Mouse (Mus musculus): ENCODE measurements at regions not wholly inside any gene's neighbourhood (a gene's known extent, or its start where the extent isn't known, plus 50 kb on each side); places are given as distances from the start of the nearest gene placed in this dataset.

DNA sequence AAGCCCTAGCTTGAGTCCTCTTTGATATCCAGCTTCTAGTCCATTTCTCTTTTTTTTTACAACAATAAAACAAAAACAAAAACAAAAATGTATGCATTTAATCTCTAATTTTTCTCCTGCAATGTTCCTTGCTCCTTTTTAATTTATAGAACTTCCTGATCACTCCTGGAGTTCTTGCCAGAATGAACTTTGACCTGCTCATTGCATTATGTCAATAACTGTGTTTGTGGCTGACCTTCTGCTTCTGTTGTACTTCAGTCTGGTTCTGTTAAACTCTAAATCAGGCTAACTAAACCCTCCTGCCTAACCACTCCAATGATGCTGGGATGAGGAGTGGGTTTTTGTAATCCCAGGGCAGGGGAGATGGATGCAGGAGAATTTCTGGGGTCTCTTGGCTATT, 674.0 kb downstream of the Gsdmc2 start:
- no peak for DNase-seq (ENCODE audit: low read depth)

DNA sequence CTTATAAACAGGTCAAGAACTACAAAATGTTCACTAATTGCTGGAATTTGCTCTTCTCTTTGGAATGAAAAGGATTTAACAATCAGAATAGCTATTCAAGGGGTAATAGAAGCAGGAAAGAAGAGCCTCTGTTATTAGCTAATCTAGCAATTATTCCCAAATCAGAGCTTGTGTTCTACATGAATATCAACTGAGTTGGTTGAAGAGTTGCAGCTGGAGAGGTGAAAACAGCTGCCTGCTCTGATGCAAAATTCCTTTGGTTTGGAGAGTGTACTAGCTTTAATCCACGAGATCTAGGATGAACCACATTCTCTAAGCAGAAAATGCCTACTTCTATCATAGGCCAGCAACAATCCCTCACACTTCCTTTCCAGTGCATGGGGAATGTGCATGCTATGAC, 674.8 kb downstream of the Gsdmc2 start:
- no peak for DNase-seq (ENCODE audit: low read depth)

DNA sequence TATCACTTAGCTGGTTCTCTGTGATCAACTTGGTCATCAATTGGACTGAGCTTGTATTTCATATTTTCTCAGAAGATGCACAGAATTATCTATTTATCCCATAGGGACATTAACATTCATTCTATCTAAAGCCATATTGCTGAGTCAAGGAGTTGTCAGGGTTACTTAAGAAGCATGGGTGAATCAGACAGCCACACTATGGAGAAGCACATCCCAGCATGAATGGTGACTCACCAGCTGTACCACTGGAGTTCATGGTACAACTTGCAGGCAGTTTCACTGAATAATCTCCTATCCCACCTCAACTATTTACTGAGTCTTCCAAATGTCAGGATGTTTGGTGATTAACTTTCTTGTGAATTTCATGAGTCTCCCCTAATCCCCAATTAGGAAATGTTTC, 678.6 kb downstream of the Gsdmc2 start:
- peak; percentile 56 for DNase-seq (ENCODE audit: low read depth)

DNA sequence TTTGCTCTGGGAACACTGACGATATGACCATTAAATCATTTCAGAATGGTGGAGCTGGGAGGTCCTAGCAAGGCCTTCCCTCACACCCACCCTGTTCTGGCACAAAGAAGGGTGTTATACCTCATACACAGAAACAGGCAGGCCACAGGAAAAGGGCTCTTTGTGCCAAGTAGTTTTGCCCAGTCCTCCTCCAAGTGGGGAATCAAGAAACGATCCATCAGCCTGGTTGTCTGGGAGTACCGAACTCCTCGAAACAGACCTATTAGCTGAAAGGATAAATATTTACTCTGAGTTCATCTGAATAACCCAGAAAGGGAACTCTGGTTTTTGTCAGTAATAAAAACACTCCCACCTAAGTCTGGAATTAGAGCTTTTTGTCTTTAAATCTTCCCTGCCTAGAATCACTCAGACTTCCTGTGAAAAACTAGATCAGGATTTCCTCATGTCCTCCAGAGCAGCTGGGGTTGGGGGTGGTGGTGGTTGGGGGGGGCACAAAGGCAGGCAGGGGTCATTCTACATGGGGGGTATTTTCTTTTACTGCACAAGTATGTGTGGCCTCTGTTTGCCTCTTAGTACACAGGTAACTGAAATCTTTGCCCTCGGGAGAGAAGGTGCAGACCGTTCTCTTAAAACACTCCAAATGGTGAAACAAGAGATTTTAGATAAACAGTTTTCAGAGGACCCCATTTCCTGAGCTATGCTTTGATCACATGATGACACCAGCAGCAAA, 681.3 kb downstream of the Gsdmc2 start:
- DNase-seq (ENCODE audit: low read depth), result no peak

DNA sequence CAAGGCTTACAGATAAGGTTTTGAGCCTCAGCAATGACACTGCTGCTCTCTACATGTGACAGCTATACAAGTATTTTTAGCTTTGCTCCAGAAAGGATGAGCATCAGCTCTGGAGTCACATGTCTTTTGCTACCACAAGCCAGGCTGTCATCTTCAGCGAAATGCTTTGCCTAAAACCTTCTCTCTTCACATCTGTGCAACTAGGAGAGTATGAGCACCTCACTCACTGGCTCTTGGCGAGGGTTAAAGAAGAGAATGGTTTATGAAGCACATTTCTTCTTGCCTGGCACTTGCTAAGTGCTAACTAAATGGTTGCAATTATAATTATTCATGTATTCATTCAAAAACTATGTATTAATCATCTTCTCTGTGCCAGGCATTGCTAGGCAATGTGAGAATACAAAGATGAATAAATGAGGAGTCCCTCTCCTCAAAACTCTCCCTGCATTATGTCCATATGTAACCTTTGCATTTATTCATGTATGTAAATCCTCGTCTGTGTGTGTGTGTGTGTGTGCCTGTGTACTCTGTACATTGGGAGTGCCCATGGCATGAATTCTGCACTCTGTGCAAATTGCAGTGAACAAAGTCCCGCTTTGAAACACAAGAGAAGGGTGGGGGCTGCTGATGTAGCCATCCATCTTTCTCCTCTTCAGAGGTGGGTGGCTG, 682.0 kb downstream of the Gsdmc2 start:
- no peak for DNase-seq (ENCODE audit: low read depth)

DNA sequence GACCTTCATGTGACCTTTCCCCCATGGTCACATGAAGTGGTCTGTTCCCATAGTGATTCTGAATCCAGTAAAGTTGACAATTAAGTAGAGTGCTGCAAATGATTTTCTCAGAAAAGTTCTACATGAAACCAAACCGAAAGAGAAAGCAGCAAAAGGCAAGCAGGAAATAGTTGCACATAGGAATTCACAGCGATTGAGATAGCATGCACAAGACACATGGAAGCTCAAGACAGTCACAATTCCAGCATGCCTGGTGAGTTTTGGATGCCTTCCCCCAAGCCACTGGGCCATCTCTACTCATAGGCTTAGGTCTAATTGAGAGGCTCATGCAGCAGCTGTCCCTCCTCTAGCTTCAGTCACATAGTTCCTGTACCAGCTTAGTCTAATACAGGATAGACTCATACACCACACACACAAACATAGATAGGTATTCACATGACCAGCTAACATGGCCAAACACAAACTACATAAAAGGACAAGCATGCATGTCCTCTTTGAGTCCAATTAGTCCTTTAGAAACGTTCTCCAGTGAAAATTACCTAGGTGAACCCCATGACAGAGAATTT, 721.8 kb downstream of the Gsdmc2 start:
- no peak for DNase-seq (ENCODE audit: low read depth)

DNA sequence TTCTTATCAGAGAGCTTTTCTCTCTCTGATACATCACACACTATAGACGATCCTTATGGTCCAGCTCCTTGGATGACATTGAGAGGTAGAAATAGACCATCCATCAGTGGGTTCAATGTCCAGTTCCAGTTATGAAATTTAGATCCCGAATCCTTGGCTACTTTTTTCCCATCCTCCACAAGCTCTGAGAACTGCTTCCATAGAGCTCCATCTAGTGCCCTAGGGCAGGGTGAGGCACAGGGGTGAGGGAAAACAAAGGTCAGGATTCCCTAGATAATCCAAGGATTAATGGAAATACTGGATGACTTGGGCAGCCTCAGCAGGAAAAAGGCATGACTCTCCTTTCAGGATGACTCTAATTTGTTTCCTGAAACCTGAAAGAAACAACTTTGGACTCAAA, 732.1 kb downstream of the Gsdmc2 start:
- peak; percentile 17 for DNase-seq (ENCODE audit: low read depth)

DNA sequence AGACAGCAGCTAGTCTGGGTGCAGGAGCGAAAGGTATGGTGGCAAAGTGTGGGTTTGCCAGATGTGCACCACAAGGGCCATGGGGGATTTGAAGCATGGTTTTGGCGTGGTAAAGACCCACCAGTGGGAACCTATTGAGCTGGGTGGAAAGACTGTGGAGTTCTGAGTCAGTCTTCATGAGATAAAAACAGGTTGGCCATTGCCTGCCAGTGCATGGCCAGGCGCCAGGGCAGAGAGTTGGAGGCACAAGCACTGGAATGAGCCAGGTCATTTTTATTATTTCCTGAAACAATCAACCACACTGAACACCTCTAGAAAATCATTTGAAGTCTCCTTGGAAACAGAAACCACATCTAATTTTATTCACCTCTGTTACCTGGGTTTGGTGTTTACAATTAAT, 744.9 kb downstream of the Gsdmc2 start:
- peak; percentile 25 for DNase-seq (ENCODE audit: low read depth)

DNA sequence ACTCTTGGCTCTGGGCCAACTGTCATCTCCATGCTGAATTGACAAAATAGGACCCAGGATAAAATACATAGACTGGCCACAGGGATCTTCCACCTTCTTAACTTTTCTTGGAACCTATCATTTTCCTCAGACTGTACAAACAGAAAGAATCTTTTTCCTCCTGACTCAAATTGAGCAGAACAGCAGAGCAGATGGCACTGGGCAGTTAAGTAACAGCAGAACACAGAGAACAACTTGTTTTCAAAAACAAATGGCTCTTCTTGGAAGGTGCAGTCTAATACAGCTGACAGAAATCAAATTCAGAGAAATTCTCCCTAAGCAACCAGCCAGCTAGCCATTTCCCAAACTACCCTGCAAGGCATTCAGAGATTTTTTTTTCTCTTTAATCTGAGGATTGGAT, 763.0 kb downstream of the Gsdmc2 start:
- DNase-seq (ENCODE audit: low read depth), result no peak

DNA sequence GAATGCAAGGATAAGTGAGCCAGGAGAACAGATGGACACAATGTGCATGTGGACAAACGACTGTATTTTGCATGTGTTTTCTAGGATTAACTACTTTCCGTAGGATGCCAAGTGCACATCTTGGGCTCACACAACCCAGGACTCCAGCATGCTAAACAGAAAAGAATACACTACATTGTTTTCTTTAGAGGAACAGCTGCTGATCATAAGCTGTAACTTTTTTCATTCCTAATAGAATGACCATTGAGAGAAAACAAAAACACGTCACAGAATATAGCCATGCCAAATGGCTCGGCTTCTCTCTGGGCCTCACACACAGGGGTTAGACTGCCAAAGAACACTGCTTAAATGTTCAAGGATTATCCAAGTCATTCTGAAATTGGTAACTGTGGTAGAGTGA, 765.2 kb downstream of the Gsdmc2 start:
- no peak for DNase-seq (ENCODE audit: low read depth)

DNA sequence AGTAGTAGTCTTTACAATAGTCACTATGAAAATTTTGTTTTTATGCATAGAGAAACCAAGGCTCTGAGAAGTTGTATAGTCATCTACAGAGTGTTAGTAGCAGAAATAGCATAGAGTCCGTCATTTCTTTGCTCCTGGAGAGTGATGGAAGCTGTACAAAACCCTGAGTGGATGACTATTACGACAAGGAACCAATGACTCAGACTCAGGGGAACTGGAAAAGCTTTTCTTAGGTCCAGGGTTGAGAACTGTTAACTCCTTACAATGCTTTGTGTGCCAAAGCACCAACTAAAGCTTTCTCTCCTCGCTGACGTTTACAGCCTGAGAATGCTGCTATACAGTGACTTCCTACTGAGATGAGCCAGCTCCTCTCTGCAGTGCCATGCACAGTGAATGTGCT, 773.1 kb downstream of the Gsdmc2 start:
- peak; percentile 76 for DNase-seq (ENCODE audit: low read depth)

DNA sequence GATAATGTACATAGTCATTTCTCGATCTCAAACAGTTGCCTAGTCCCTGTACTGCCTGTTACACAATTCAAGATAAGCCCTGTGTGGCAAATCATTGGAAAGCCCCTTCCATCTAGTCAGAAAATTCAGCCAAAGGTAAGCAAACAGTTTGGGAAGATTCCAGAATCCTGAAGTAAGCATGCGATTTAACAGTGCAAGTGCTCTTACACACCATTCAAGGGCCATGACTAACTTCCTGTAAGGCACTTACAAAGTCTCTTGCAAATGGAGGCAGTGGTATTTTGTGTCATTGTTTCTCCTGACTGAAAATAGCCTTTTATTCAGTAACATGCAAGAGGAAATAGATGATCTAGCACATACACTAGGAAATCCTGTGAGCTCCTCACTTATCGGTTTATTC, 777.9 kb downstream of the Gsdmc2 start:
- DNase-seq (ENCODE audit: low read depth), result peak; percentile 49

DNA sequence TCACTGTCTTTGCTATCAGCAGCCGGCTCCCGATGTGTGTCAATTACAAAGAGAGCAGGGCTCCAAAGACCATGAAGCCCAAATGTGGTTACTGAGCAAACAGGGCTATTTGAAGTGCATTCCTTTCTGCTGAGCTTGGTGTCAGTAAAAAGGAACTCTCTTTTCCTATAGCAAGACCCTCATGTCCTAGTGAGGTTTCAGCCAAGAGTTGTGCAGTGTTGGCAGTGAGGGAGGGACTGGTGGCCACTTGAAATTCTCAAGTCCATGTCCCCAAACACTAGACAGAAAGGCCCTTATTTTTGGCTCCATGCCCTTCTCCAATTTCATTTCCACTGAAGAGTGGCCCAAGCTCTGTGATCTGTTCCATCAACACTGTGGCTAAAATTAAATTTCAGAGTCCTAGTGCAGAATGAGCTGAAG, 778.9 kb downstream of the Gsdmc2 start:
- DNase-seq (ENCODE audit: low read depth), result peak; percentile 43

DNA sequence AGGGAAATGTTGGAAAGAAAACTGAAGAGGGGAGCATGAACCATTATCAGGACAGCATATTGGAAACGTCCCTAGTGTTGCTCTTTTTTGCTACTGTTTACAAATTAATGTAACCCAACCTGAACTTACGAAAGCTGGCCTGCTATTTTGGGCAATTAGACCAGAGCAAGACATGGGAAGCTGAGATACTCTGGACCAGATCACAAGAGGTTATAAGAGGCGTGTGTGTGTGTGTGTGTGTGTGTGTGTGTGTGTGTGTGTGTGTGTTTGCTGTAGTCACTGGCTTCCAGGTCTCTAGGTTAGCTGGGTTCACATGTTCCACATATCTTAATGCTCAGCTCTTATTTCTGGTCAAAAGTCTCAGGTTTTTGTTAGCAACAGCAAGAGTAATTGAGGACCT, 783.1 kb downstream of the Gsdmc2 start:
- DNase-seq (ENCODE audit: low read depth), result no peak

DNA sequence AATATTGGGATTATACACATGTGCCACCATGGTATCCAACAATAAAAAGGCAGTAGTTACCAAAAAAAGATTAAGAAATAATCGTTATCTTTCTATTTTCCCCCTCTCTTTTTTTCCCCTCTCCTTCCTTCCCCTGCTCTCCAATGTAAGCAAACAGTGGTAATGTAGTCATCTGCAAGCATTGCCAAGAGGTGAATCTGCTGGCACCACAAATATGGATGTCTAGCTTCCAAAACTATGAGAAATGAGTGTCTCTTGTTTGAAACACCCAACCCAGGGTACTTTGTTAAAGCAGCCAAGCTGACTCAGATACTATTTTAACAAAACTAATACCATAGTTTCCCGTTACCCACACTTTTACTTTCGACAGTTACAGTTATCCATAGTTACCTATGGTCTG, 784.2 kb downstream of the Gsdmc2 start:
- DNase-seq (ENCODE audit: low read depth), result peak; percentile 67

DNA sequence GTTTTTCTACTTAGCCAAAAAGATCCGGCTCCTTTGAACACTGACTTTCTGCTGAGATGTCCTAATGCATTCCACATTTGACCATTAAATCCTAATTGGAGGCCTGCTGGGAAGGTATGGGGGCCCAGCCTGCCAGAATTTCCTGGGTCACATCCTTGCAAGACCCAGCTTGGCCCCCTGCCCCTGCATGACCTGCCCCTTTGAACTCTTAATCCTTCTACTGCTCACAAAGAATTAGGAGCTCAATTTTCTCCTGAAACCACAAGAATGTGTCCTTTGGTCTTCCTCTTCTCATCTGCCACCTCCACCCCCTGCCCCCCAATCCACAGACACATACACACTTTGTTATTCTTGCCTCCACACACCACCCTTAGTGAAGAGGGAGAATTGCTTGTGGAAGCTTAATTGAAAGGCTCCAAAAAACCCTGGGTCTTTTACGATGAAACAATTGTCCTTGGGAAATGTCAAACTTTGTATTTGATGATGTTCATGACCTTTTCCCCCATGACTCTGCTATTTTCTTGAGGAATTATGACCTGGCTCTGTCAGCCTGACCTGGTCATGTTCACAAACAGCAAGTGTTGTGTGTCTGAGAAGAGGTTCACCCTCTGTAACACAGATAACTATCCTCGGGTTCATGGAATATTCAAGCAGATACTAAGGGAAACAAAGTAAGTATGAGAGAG, 792.3 kb downstream of the Gsdmc2 start:
- no peak for DNase-seq (ENCODE audit: low read depth)

DNA sequence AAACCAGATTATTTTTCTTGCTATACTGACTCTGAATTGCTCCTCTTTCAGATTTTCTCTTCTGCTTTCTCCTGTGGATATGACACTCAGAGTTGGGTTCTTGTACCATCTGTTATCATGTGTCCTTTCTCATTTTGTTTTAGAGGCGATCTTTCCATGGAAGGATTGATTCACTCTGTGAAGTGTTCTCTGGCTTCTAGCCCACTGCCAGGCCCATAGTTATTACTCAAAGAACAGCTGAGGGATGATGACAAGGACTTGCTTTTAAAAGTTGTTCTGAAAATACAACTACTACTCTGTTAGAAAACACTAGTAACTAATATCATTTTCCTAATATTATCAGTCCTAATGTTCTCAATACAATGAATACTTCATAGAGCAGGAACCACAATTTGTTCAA, 794.9 kb downstream of the Gsdmc2 start:
- DNase-seq (ENCODE audit: low read depth), result peak; percentile 31

DNA sequence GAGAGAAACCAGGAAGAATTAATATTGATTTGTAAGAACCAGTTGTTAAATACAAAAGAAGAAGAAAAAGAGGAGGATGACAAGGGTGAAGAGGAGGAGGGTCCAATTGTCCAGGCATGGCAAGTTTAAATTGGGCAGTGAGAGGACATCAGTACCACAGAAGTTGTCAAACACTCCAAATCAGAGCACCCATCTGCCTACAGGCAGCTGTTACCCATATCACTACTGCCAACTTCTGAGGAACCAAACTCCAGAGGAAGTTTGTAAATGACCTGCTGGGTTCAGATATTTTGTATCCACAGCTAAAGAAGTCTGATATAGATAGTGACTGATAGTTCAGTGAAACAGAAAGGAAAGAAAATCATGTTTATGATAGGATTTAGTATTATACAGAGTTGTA, 802.6 kb downstream of the Gsdmc2 start:
- no peak for DNase-seq (ENCODE audit: low read depth)

DNA sequence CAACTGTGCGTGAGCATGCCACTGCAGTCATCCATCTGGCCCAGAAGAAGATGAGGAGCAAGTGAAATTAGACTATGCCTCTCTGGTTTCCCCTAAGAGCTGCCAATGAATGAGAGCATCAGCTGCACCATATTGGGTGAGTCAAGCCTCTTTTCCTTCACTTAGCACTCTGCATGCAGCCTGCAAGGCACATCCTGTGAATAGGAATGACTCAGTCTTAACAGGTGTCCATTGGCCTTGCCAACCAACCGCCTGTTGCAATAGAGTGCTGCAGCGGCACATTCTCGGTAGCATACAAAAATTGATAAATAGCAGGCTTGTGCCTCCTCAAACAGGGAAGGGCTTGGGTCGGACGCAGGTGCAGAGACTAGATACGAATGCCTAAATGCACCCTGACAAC, 808.7 kb downstream of the Gsdmc2 start:
- DNase-seq (ENCODE audit: low read depth), result peak; percentile 9

DNA sequence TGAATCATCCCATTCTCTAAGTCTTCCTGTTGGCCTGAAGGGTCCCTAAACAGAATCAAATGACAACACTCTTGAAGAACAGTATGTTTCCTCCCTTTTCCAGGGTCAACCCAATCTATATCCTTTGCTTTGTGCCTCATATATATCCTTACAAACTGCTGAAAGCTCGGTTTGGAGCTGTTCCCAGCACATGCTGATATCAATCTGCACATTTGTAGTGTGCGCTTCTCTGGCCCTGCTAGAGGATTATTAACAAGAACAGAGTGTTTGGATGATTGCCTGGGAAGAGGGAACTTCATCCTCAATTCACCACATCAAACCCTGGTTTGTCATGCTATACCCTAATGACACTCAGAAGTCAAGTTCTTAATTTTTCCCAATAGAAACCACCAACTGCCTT, 824.2 kb downstream of the Gsdmc2 start:
- peak; percentile 94 for DNase-seq (ENCODE audit: low read depth)

DNA sequence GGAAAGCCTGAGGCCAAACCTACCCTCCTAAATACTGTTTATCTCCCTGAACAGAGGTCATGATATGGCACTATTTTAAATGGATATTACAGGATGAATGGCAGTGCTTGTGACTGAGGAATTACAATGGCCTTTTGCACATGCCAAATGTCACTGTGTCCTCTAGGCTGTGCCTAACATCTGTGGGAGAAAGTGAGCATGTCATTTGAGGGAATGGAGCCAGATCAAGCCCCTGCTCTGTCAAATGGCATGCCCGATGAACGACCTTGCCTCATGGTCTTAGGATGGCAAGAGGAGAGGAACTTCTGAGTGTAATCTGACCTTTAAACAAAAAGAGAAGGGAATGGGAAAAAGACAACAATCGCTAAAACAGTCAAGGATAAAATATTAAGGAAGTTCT, 827.0 kb downstream of the Gsdmc2 start:
- DNase-seq (ENCODE audit: low read depth), result no peak

DNA sequence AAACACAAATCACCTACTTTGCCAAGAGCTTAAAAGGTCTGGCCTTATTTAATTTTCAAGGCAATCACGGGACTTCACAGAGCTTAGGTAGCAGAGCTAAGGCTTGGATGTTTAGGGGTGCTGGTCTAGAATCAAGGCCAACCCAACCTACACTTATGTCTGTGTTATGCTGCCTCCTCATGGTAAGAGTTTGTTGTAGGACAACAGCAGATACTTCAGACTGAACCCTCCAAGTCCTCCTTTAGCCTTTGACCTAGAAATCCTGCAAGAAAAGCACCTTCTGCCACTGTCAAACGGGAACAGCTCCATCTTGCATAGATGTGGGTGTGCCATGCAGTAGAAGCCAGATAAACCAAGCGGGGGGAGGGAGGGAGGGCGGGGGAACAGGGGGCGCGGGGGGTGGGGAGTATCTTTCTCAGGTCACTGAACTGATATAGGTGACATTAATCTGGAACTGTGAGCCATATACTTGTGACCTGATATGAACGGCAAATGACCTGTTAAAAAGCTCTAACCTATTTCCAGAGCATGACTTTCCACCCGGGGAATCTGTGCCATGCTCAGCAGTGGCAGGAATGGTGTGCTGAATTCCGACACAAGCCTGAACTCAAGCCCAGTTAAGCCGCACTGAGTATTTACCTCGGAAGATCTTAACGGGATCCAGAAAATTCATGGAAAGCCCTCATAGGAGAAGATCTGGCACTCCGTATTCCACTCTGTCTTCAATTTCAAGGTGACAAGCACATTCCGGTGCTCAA, 838.3 kb downstream of the Gsdmc2 start:
- DNase-seq (ENCODE audit: low read depth), result peak; percentile 42

Measured in NIH3T3 (cell line).